Mouse (Mus musculus): ENCODE measurements around the gene Soga3.

GRCm38 (mm10) chr10:29231208-29231607, 87.6 kb downstream of the Soga3 start:
- no peak for TF ChIP-seq CTCF (IDR thresholded peaks at IDR 0.05; ENCODE audit: insufficient read depth, low read depth, low read length)
- no peak for TF ChIP-seq POLR2A (IDR thresholded peaks at IDR 0.05; ENCODE audit: insufficient read depth, low read depth, low read length)
